Mouse (Mus musculus): ENCODE results near the gene Ripply1.
"Not testable (repeated sequence)": the region's sequence is repeated elsewhere in the genome, so short reads cannot be mapped to it uniquely, and the experiment has no call there.

DNA sequence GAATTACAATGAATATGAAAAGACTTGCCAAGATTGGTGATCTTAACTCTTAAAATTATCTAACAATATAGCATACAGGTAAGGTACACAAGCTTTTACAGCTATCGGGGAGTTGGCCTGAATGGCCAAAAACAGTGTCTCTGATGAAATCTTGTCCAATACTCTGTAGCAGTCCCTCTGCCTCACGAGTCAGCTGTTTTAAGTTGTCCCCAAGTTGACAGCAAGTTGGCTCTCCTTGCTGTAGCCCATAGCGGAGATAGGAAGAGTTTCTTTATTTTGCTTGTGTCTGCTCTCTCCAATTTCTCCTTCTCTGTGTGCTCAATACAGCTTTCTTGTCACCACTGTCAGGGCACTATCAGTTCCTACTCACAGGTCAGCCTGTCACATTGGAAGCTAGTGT, 23.5 kb downstream of the Ripply1 start:
- TF ChIP-seq CTCF (IDR thresholded peaks at IDR 0.05; ENCODE audit: extremely low read depth, insufficient read length, insufficient replicate concordance, low read depth, low read length); POLR2A (IDR thresholded peaks at IDR 0.05; ENCODE audit: low read depth, low read length): not testable (repeated sequence)

All from small intestine, adult 2 months (tissue).